Mouse (Mus musculus): ENCODE measurements around the gene Tspan7. TPM values are rescaled to one million over a fixed set of nuclear protein-coding genes. Genes with fewer than 3 reads are reported as not detected.

Gene Tspan7
- total and polyA plus RNA-seq, 3 experiments = not detected

DNA sequence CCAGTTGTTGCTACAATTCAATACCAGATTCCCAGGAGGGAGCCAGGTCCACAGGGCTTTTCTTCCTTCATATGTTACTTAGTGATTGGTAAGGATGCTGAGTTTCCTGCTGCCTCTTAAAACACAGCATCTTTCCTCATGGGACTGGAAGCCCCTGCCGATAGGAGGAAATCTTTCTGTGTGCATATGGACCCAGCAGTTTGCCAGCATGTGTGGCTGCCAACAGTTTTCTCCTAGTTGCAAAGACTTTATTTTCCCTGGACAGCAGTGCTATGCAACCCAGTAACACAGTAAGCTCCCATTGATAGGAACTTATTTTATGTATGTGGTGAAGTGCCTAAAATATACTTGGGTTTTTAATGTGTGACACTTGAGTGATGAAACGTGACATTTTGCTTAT is 73.7 kb downstream of the Tspan7 start:
- Histone ChIP-seq H3K9me3 (replicated peaks; ENCODE audit: insufficient read depth, low read length) (no peaks in the 10 kb centered on the region), H3K4me3 (ENCODE audit: control insufficient read depth in 1 of 2, insufficient read depth in 1 of 2, low read depth in 2 of 2, low read length in 2 of 2) (no peak overlapping the region), H3K27me3 (ENCODE audit: control insufficient read depth in 1 of 2, insufficient read depth in 2 of 2, low read length in 2 of 2) (no peaks in the 10 kb centered on the region), H3K79me2 (ENCODE audit: control insufficient read depth, insufficient read depth, low read length, poor library complexity) (no peaks in the 10 kb centered on the region), H3K27ac (ENCODE audit: control insufficient read depth, low read depth, low read length) (no peak overlapping the region), H3K36me3 (ENCODE audit: control insufficient read depth in 1 of 2, insufficient read depth in 2 of 2, low read length in 2 of 2) (no peaks in the 10 kb centered on the region), H3K9ac (ENCODE audit: control insufficient read depth, low read depth, low read length, poor library complexity, severe bottlenecking) (no peak overlapping the region), H3K4me1 (ENCODE audit: control insufficient read depth in 1 of 2, insufficient read depth in 2 of 2, low read length in 2 of 2) (no peaks in the 10 kb centered on the region)
- TF ChIP-seq JUND (IDR thresholded peaks at IDR 0.05; ENCODE audit: low read depth, low read length) (no peak), MXI1 (IDR thresholded peaks at IDR 0.05; ENCODE audit: low read depth, low read length) (no peak), CTCF (IDR thresholded peaks at IDR 0.05 in 2 of 3, conservative IDR thresholded peaks at IDR 0.05 in 1 of 3; ENCODE audit: control insufficient read depth in 1 of 3, insufficient read depth in 1 of 3, low read depth in 2 of 3, low read length in 3 of 3, poor library complexity in 1 of 3, severe bottlenecking in 1 of 3) (no peak), GABPA (IDR thresholded peaks at IDR 0.05; ENCODE audit: low read depth, low read length) (no peak), MAFK (IDR thresholded peaks at IDR 0.05; ENCODE audit: borderline replicate concordance, low read depth, low read length) (no peak), TCF12 (IDR thresholded peaks at IDR 0.05; ENCODE audit: low read depth, low read length) (no peak), SMC3 (IDR thresholded peaks at IDR 0.05; ENCODE audit: low read depth, low read length) (no peak), CHD2 (IDR thresholded peaks at IDR 0.05; ENCODE audit: low read length) (no peak), ZC3H11A (IDR thresholded peaks at IDR 0.05; ENCODE audit: low read depth, low read length) (no peak), POLR2AphosphoS5 (IDR thresholded peaks at IDR 0.05; ENCODE audit: borderline replicate concordance, low read depth, low read length) (no peak), ELF1 (IDR thresholded peaks at IDR 0.05; ENCODE audit: low read depth, low read length) (no peak), HCFC1 (IDR thresholded peaks at IDR 0.05; ENCODE audit: low read depth, low read length) (no peak), POLR2A (IDR thresholded peaks at IDR 0.05; ENCODE audit: control insufficient read depth in 1 of 2, insufficient read depth in 1 of 2, low read depth in 1 of 2, low read length in 2 of 2, poor library complexity in 1 of 2) (no peak), CHD1 (IDR thresholded peaks at IDR 0.05; ENCODE audit: low read depth, low read length) (no peak), MEF2A (IDR thresholded peaks at IDR 0.05; ENCODE audit: extremely low read depth, insufficient replicate concordance, low read depth, low read length, poor library complexity, severe bottlenecking) (no peak), GATA1 (IDR thresholded peaks at IDR 0.05; ENCODE audit: low read depth, low read length) (no peak), RCOR1 (IDR thresholded peaks at IDR 0.05; ENCODE audit: low read depth, low read length) (no peak)
- no peak for DNase-seq (ENCODE audit: low read depth, low spot score)

DNA sequence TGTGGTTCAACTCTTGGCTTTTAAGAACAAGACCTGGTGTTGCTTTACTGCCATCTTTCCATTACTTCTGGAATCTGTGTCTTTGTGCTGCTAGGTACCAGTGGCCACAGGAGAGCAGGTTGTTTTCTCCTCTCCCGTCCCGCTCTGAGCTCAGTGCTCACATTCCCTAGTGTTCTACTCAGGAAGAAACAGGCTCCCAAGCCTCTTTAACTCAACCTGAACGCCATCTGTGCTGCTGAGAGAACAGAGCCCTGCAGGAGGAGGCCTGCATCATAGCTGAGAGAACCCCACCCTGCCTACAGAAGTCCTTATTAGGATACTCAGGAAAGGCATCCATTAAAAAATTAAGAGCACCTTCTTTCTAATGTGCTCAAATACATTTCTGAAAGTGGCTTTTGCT is 80.9 kb downstream of the Tspan7 start:
- H3K9ac ChIP-seq (ENCODE audit: control insufficient read depth, low read depth, low read length, poor library complexity, severe bottlenecking) = no peak overlapping the region
- DNase-seq (ENCODE audit: low read depth, low spot score) = no peak
- no peaks in the 10 kb centered on the region for H3K36me3 ChIP-seq (ENCODE audit: control insufficient read depth in 1 of 2, insufficient read depth in 2 of 2, low read length in 2 of 2)
- H3K4me1 ChIP-seq (ENCODE audit: control insufficient read depth in 1 of 2, insufficient read depth in 2 of 2, low read length in 2 of 2) = no peaks in the 10 kb centered on the region
- no peaks in the 10 kb centered on the region for H3K27me3 ChIP-seq (ENCODE audit: control insufficient read depth in 1 of 2, insufficient read depth in 2 of 2, low read length in 2 of 2)
- TF ChIP-seq MEF2A (IDR thresholded peaks at IDR 0.05; ENCODE audit: extremely low read depth, insufficient replicate concordance, low read depth, low read length, poor library complexity, severe bottlenecking) = no peak
- no peak for TF ChIP-seq POLR2A (IDR thresholded peaks at IDR 0.05; ENCODE audit: control insufficient read depth in 1 of 2, insufficient read depth in 1 of 2, low read depth in 1 of 2, low read length in 2 of 2, poor library complexity in 1 of 2)
- TF ChIP-seq CHD2 (IDR thresholded peaks at IDR 0.05; ENCODE audit: low read length) = no peak
- no peak for TF ChIP-seq ETS1 (IDR thresholded peaks at IDR 0.05; ENCODE audit: low read depth, low read length)
- TF ChIP-seq ZNF384 (IDR thresholded peaks at IDR 0.05; ENCODE audit: low read depth, low read length) = no peak
- TF ChIP-seq ZKSCAN1 (IDR thresholded peaks at IDR 0.05; ENCODE audit: low read depth, low read length) = no peak
- no peak for TF ChIP-seq MAZ (IDR thresholded peaks at IDR 0.05; ENCODE audit: low read depth, low read length)
- no peak for TF ChIP-seq ZC3H11A (IDR thresholded peaks at IDR 0.05; ENCODE audit: low read depth, low read length)
- no peak for TF ChIP-seq TCF12 (IDR thresholded peaks at IDR 0.05; ENCODE audit: low read depth, low read length)
- no peak for TF ChIP-seq POLR2AphosphoS5 (IDR thresholded peaks at IDR 0.05; ENCODE audit: borderline replicate concordance, low read depth, low read length)
- TF ChIP-seq KAT2A (conservative IDR thresholded peaks at IDR 0.05; ENCODE audit: low read depth, low read length) = no peak
- no peak overlapping the region for H3K4me3 ChIP-seq (ENCODE audit: control insufficient read depth in 1 of 2, insufficient read depth in 1 of 2, low read depth in 2 of 2, low read length in 2 of 2)
- no peak overlapping the region for H3K27ac ChIP-seq (ENCODE audit: control insufficient read depth, low read depth, low read length)
- H3K79me2 ChIP-seq (ENCODE audit: control insufficient read depth, insufficient read depth, low read length, poor library complexity) = no peaks in the 10 kb centered on the region
- H3K9me3 ChIP-seq (replicated peaks; ENCODE audit: insufficient read depth, low read length) = no peaks in the 10 kb centered on the region
